Mouse (Mus musculus): ENCODE data around the gene Ndufa11.

- TF ChIP-seq ZNF384 (IDR thresholded peaks at IDR 0.05; ENCODE audit: low read depth, low read length) = no peak
- TF ChIP-seq MAFK (IDR thresholded peaks at IDR 0.05; ENCODE audit: insufficient read depth, low read depth, low read length) = no peak
- TF ChIP-seq ZC3H11A (IDR thresholded peaks at IDR 0.05; ENCODE audit: borderline replicate concordance, low read depth, low read length) = no peak
Observed at GRCm38 (mm10) chr17:56683546-56684140, 33.9 kb upstream of the Ndufa11 start.
